Mouse (Mus musculus): ENCODE measurements around the gene Cytip. TPM values are rescaled to one million over a fixed set of nuclear protein-coding genes. Genes with fewer than 3 reads are reported as not detected.

Gene Cytip
- 0.27 and 0.30 TPM in 2 replicates for polyA plus RNA-seq (2016; fragmentation: Nextera tagmentation; extraction: Ambion mirVana)

DNA sequence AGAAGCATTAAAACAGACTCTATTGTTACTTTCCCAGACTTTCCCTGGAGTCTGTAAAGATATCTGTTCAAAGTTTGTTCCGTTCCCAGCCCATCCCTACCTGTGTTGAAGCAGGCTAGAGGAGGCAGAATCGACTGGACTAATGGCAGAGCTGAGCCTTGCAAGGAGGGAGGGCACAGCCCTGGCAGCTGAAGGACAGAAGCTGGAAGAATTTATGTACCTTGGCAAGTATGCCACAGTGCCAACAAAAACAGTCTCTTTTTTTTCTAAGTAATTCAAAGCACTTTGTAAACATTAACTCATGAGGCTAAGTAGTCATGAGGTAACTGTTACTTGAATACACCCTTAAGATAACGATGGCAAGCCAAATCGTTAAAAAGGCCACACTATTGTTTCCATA lies at the start of gene Cytip:
TSS of gene Cytip (minus strand) at position 187 of the 400 bp plus-strand sequence.
- no peaks in the 10 kb centered on the region for H3K36me3 ChIP-seq
- H3K27ac ChIP-seq = no peak within 1 kb of the TSS
- H3K9me3 ChIP-seq = no peaks in the 10 kb centered on the region
- no peak within 1 kb of the TSS for H3K4me3 ChIP-seq
- H3K27me3 ChIP-seq (ENCODE audit: insufficient read depth, poor library complexity, severe bottlenecking) = no peaks in the 10 kb centered on the region
- DNase-seq (ENCODE audit: low spot score) = no peak
- WGBS = 81% methylated on average over 4 of the region's 4 CpGs
- H3K4me1 ChIP-seq (replicated peaks) = no peaks in the 10 kb centered on the region

DNA sequence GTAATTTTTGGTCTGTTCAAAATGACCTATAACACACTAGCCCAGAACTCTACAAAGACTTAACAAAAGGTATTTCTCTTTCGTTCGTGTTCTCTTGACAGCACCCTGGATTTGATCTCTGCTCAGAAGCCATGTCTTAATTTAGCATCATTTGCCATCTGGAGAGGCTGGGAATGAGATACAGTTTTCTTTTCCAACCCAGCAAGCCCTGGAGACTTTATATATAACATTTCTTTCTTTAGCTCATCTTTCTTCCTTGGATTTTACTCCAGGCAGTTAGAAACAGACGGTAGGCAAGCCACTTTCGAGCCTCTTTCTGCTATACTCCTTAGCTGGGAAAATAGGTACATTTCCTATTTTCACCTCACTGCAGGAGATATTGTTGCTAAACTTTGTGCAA lies 45.3 kb upstream of the Cytip start:
- H3K4me3 ChIP-seq = no peak overlapping the region
- H3K36me3 ChIP-seq = no peaks in the 10 kb centered on the region
- H3K27ac ChIP-seq = no peak overlapping the region
- no peaks in the 10 kb centered on the region for H3K4me1 ChIP-seq (replicated peaks)
- DNase-seq (ENCODE audit: low spot score) = no peak
- H3K9me3 ChIP-seq = no peaks in the 10 kb centered on the region
- 86% methylated on average over 4 of the region's 4 CpGs for WGBS
- no peaks in the 10 kb centered on the region for H3K27me3 ChIP-seq (ENCODE audit: insufficient read depth, poor library complexity, severe bottlenecking)

DNA sequence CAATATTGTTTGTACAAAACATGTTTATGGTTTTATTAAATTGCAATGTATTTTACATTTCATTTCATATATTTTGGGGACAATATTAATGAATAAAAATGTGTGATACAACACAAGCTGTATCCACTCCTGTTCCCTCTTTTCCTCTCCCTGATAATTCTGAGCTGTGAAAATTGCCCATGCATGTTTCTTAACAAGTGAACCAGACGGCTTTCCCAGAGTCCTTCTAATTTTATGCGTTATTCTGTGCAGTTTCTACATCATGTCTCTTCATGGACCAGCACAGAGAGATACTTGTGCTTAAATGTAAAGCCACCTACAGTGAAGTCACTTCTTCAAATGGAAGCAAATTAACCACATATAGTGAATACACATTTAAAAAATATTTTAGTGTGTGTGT lies 42.2 kb upstream of the Cytip start:
- no peak for DNase-seq (ENCODE audit: low spot score)
- Histone ChIP-seq H3K4me3 (no peak overlapping the region), H3K36me3 (no peaks in the 10 kb centered on the region), H3K9me3 (no peaks in the 10 kb centered on the region), H3K27ac (no peak overlapping the region), H3K4me1 (replicated peaks) (no peaks in the 10 kb centered on the region), H3K27me3 (ENCODE audit: insufficient read depth, poor library complexity, severe bottlenecking) (no peaks in the 10 kb centered on the region)
- 87% methylated on average over 2 of the region's 2 CpGs for WGBS

DNA sequence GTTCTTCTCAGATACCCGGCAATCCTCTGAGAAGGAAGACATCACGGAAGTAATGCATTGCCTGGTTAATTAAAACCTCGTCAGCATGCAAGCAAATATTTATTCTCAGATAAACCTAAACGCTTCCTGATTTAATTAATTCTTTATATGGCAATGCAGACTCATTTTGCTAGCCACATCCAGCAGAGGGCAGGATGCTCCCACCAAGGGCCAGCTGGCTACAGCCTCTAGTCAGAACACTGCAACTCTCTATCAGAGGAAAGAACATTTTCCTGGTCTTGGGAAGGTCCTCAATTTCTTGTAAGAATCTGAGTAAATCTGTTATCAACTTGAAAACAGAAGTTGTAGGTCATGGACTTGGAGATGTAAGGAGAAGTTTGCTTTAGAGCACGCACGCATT lies 4.1 kb upstream of the Cytip start:
- Histone ChIP-seq H3K9me3 (no peaks in the 10 kb centered on the region), H3K36me3 (no peaks in the 10 kb centered on the region), H3K27ac (no peak overlapping the region), H3K4me1 (replicated peaks) (no peaks in the 10 kb centered on the region), H3K4me3 (no peak overlapping the region), H3K27me3 (ENCODE audit: insufficient read depth, poor library complexity, severe bottlenecking) (no peaks in the 10 kb centered on the region)
- WGBS = 81% methylated on average over 6 of the region's 6 CpGs
- DNase-seq (ENCODE audit: low spot score) = peak; percentile 44

DNA sequence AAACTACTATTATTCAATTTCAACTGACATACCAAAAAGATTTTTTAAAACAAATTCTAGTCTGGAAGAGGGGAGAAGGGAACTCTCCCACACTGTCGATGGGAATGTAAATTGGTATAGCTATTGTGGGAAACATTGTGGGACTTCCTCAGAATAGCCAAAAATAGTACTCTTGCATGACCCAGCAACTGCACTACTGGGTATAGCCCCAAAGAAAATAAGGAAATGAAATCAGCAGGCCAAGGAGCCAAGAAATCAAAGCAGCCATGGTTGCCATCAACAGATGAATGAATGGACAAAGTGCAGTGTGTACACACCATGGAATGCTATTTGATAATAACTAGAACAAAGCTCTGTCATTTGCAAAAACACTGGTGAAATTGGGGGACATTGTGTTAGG lies 1.5 kb upstream of the Cytip start:
- no peak overlapping the region for H3K27ac ChIP-seq
- DNase-seq (ENCODE audit: low spot score) = no peak
- H3K4me1 ChIP-seq (replicated peaks) = no peaks in the 10 kb centered on the region
- H3K27me3 ChIP-seq (ENCODE audit: insufficient read depth, poor library complexity, severe bottlenecking) = no peaks in the 10 kb centered on the region
- WGBS = 88% methylated on average over 1 of the region's 1 CpGs
- H3K9me3 ChIP-seq = no peaks in the 10 kb centered on the region
- no peaks in the 10 kb centered on the region for H3K36me3 ChIP-seq
- no peak overlapping the region for H3K4me3 ChIP-seq

DNA sequence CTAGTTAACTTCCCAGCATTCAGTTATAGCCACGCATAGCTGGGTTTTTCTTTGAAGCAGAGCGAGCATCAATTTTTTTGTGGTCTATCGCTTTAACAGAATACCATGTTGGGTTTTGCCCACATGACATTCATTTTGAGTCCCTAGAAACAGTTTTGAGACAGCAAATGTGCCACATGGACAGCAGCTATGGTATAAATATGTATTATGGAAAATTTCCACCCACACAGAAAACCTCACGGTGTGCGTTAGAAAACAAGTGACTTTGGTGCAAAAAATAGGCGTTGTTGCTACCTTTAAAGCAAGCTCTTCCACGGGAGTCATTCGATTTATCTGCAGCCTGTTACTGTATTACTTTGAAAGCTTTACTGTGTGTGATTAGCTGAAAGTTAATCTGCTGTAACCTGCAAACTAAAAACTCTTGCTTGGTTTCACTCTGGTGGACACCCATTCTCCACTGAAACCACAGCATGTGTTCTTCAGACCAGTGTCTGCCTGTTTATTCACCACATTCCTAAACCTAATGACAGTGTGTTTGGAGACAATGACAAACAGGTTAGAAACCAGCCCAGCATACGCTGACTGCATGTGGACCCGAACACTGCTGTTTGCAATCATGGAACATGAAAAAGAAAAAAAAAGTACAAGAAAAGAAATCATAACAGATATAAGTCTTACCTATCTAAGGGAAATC lies 763 bp downstream of the Cytip start:
- Histone ChIP-seq H3K27me3 (ENCODE audit: insufficient read depth, poor library complexity, severe bottlenecking) (no peaks in the 10 kb centered on the region), H3K4me3 (no peak overlapping the region), H3K27ac (no peak overlapping the region), H3K36me3 (no peaks in the 10 kb centered on the region), H3K4me1 (replicated peaks) (no peaks in the 10 kb centered on the region), H3K9me3 (no peaks in the 10 kb centered on the region)
- no peak for DNase-seq (ENCODE audit: low spot score)
- 89% methylated on average over 10 of the region's 10 CpGs for WGBS

DNA sequence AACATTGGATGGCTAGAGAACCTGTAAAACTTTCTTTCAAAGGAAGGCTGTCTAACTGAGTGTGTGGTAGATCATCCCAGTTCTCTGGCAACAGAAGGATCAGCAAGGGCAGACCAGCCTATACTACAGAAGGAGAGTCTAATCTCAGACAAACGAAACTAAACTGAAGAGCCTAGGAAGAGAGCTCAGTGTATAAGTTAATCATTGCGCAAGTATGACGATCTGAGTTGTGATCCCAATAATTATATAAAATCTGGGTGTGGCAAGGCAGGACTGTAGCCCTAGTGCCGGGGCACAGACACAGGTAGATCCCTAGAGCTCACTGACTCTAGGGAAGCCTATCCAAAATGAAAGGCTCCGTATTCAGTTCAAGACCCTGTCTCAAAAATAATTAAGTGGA lies 3.2 kb downstream of the Cytip start:
- Histone ChIP-seq H3K27me3 (ENCODE audit: insufficient read depth, poor library complexity, severe bottlenecking) (no peaks in the 10 kb centered on the region), H3K4me1 (replicated peaks) (no peaks in the 10 kb centered on the region), H3K9me3 (no peaks in the 10 kb centered on the region), H3K4me3 (no peak overlapping the region), H3K27ac (no peak overlapping the region), H3K36me3 (no peaks in the 10 kb centered on the region)
- 89% methylated on average over 5 of the region's 5 CpGs for WGBS
- DNase-seq (ENCODE audit: low spot score) = no peak

DNA sequence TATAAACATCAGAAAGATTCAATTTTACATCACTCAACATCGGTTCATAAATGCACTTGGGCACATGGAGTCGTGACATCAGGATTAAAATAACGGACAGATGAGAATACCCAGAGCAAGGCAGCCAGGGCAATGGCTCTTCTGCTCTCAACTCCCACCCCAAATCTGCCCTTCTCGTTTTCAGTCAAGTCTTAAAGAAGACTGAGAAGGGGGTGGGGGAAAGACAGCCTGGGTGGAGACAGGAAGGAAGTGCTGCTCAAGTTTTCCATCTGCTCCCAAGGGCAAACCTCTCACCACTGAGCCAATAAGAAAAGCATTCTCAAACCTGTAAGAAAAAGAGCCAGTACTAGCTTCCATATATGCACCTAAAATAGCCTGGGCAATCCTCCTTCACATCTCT lies 5.8 kb downstream of the Cytip start:
- no peak overlapping the region for H3K4me3 ChIP-seq
- DNase-seq (ENCODE audit: low spot score) = no peak
- no peaks in the 10 kb centered on the region for H3K36me3 ChIP-seq
- H3K27me3 ChIP-seq (ENCODE audit: insufficient read depth, poor library complexity, severe bottlenecking) = no peaks in the 10 kb centered on the region
- 87% methylated on average over 4 of the region's 4 CpGs for WGBS
- H3K4me1 ChIP-seq (replicated peaks) = no peaks in the 10 kb centered on the region
- H3K9me3 ChIP-seq = no peaks in the 10 kb centered on the region
- H3K27ac ChIP-seq = no peak overlapping the region

DNA sequence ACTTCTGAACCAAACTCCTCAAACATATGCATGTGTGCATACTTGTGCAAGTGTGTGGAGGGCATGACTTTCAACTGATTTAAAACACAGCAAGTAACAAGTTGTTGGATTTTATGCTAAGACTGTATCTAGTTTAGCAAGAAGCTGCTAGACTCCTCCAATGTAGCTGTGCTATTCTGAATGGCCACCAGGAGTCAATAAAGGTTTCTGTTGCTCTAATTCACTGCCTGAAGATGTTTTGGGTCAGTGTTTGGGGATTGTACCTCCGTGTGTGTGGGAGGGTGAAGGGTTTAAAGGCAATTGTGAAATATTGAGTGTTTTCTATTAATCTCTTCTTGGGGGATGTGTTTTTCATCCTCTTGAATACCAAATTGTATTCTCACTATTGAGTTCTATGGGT lies 6.4 kb downstream of the Cytip start:
- Histone ChIP-seq H3K27ac (no peak overlapping the region), H3K36me3 (no peaks in the 10 kb centered on the region), H3K4me3 (no peak overlapping the region), H3K27me3 (ENCODE audit: insufficient read depth, poor library complexity, severe bottlenecking) (no peaks in the 10 kb centered on the region), H3K9me3 (no peaks in the 10 kb centered on the region), H3K4me1 (replicated peaks) (no peaks in the 10 kb centered on the region)
- no peak for DNase-seq (ENCODE audit: low spot score)
- 49% methylated on average over 1 of the region's 1 CpGs for WGBS

DNA sequence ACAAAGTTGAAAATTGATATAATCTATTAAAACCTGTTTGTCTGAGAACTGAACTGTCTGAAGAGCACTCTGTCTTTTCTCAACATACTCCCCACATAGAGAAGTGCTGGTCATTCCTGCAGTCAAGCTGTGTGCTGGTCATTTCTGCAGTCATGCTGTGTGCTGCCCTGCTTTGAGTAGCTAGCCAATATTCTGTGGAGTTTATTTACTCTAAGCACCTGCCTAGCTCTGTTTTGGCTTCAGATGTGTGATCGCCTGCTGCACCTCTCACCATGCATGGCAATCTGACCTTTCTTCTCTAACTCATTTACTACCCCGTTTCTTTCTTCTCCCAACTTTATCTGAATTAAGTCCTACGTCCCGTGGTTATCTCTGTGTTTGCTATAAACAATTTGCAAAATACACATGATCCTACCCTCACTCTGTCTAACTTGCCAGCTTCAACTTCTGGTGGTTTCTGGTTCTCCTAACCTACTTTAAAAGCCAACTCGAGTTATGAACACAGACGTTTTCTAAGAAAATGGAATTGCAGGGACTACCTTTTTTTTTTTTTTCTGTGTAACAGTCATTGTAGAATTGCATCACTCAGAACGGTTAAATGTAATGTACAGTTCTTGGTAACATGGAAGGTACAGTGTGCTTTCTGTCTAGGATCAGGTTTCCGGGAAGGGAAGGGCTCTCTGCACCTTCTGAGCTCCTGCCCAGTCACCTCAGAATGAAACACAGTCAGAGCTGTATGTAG lies 7.9 kb downstream of the Cytip start:
- H3K4me1 ChIP-seq (replicated peaks) = no peaks in the 10 kb centered on the region
- H3K36me3 ChIP-seq = no peaks in the 10 kb centered on the region
- no peak overlapping the region for H3K27ac ChIP-seq
- H3K9me3 ChIP-seq = no peaks in the 10 kb centered on the region
- no peaks in the 10 kb centered on the region for H3K27me3 ChIP-seq (ENCODE audit: insufficient read depth, poor library complexity, severe bottlenecking)
- DNase-seq (ENCODE audit: low spot score) = no peak
- H3K4me3 ChIP-seq = no peak overlapping the region
- WGBS = 84% methylated on average over 8 of the region's 8 CpGs

DNA sequence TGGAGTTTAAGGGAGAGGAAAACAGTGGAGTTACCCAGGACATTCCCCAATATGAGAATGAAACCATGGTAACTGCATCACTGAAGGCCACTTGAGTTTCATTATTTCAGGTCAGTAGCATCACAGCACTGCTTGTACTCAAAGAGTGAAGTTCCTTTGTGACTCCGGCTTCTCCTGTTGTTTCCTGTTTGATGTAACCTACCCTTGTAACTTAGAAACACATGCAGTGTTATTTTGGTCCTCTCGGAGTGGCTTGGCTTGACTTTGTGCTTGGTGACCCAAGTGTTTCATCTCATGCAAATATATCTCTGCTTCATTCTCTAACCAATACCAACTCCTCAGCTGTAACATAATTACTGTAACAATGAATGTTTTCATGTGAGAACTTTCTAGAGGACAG lies 11.1 kb downstream of the Cytip start:
- Histone ChIP-seq H3K27me3 (ENCODE audit: insufficient read depth, poor library complexity, severe bottlenecking) (no peaks in the 10 kb centered on the region), H3K9me3 (no peaks in the 10 kb centered on the region), H3K4me1 (replicated peaks) (no peaks in the 10 kb centered on the region), H3K4me3 (no peak overlapping the region), H3K36me3 (no peaks in the 10 kb centered on the region), H3K27ac (no peak overlapping the region)
- no peak for DNase-seq (ENCODE audit: low spot score)
- 70% methylated on average over 2 of the region's 2 CpGs for WGBS

DNA sequence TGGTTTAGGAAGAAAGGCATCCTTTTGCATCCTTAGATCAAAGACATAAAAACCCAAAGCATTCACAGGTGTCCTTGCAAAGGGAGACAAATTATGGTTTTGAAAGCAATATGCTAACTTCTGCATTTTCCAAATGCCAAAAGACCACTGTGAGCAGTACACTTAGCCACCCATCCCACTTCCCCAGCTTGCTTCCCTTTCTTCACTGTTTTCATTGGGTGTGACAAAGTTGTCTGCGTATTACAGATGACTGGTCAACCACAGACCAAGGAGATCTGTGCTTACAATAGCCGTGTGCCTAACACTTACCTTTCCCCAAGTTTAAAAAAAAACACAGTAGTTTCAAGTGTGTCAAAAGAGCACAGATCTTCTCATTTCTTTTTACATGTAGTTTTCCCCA lies 11.7 kb downstream of the Cytip start:
- Histone ChIP-seq H3K9me3 (no peaks in the 10 kb centered on the region), H3K36me3 (no peaks in the 10 kb centered on the region), H3K4me1 (replicated peaks) (no peaks in the 10 kb centered on the region), H3K27ac (no peak overlapping the region), H3K27me3 (ENCODE audit: insufficient read depth, poor library complexity, severe bottlenecking) (no peaks in the 10 kb centered on the region), H3K4me3 (no peak overlapping the region)
- 91% methylated on average over 2 of the region's 2 CpGs for WGBS
- DNase-seq (ENCODE audit: low spot score) = no peak

DNA sequence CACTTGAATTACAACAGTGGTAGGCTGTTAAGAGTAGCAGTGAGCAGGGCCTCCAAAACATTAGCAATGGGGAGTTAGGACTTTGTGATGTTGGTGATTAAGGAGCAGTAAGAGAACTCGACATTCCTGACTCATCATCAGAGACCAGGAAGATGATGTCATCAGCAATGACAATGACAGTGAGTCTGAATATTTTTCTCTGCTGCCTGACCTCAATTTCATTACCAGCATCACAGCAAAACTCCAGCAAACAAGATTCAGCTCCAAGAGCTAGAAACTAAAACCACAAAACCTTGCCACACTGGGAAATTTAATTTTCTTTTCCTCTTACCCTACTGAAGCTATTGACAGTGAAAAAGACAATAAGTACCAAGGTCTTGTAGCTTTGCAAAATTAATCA lies 14.6 kb downstream of the Cytip start:
- 88% methylated on average over 1 of the region's 1 CpGs for WGBS
- Histone ChIP-seq H3K27ac (no peak overlapping the region), H3K4me3 (no peak overlapping the region), H3K9me3 (no peaks in the 10 kb centered on the region), H3K27me3 (ENCODE audit: insufficient read depth, poor library complexity, severe bottlenecking) (no peaks in the 10 kb centered on the region), H3K4me1 (replicated peaks) (no peaks in the 10 kb centered on the region), H3K36me3 (no peaks in the 10 kb centered on the region)
- no peak for DNase-seq (ENCODE audit: low spot score)
